Mouse (Mus musculus) WW6 (cell line): ENCODE measurements around the gene Spata32.

Experiments
- DNase-seq: peaks from one replicate; pipeline ENCODE4 v3.0.0-alpha.2; 2013; ENCODE audit warnings: low read depth, low spot score

Spata32 gene

DNA sequence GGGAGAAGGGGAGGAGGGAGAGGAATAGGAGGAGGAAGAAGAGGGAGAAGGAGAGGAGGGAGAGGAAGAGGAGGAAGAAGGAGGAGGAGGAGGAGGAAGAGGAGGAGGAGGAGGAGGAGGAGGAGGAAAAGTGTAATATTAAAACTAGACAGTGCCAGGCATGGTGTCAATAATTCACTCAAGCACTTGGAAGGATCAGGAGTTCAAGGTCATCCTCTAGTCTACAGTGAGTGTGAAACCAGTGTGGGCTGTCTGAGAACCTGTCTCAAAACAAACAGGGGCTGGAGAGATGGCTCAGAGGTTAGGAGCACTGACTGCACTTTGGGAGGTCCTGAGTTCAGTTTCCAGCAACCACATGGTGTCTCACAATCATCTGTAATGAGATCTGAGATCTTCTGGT, 15.9 kb downstream of the Spata32 start:
- DNase-seq = no peak

GRCm38 (mm10) chr11:103201664-103202063, 16.6 kb downstream of the Spata32 start:
- no peak for DNase-seq

GRCm38 (mm10) chr11:103198911-103199803, 19.1 kb downstream of the Spata32 start:
- no peak for DNase-seq

DNA sequence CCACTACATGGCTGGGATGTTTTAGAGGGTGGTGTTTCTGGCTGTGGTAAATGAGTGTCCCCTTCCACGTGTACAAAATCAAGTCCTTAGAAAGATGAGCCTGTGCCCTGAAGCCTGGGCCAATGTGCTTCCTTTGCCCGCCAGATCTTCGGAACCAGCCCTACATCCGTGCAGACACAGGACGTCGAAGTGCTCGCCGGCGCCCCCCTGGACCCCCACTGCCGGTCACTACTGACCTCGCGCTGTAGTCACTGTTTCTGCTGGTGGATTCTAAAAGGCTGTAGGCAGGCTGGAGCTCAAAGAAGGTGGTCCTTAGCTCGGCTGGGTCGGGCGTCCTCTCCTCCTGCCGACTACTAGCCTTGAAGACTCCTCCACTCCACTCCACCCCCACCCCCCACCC, 19.9 kb downstream of the Spata32 start:
- no peak for DNase-seq

GRCm38 (mm10) chr11:103197340-103197739, 20.9 kb downstream of the Spata32 start:
- no peak for DNase-seq

GRCm38 (mm10) chr11:103195656-103196055, 22.6 kb downstream of the Spata32 start:
- DNase-seq = no peak

- DNase-seq = no peak
Measured at GRCm38 (mm10) chr11:103195236-103195635, 23.0 kb downstream of the Spata32 start.

DNA sequence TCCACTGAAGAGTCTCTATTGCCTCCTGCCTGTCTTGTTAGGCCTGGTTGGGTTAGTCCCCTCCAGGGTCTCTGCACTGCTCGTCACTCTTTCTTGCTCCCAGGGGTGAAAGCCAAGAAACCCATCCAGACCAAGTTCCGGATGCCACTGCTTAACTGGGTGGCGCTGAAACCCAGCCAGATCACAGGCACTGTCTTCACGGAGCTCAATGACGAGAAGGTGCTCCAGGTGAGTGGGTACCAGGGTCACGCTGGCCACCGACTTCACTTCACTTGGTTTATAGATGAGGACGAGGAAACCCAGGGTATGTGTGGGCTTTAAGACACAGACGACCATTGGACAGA, 24.4 kb downstream of the Spata32 start:
- no peak for DNase-seq

GRCm38 (mm10) chr11:103192956-103193824, 25.0 kb downstream of the Spata32 start:
- no peak for DNase-seq

DNA sequence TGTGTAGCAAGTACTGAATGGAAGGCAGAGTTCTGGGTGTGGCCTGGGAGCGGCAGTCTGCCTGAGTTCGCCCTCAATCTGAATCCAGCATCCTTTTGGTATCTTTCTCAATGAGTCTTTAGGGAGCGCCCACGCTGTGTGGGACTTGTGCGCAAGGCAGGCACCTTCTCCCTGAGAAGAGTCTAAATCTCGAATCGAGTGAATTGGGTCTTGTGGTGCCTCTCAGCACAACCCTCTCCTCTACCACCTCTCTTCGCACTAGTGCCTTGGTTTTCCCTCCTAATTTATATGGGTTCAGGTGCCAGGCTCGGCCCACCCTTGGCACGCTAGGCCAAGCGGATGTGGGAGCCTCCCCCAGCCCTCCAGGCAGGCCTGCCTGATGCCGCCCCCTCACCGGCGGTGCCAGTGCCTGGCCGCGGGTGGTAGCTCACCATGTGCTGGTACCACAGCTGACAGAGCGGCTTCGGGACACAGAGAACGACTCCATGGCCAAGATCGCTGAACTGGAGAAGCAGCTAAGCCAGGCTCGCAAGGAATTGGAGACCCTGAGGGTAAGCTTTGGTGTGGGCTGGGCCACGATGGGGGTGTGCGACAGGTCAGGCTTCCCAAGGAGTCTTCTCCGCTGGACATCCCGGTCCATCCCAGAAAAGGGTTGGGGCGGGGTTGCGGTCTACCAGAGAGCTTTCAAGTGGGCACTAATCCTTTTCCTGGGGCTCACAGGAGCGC, 25.8 kb downstream of the Spata32 start:
- DNase-seq = no peak

GRCm38 (mm10) chr11:103184891-103185290, 33.3 kb downstream of the Spata32 start:
- DNase-seq = no peak

- no peak for DNase-seq
Measured at GRCm38 (mm10) chr11:103181911-103182310, 36.3 kb downstream of the Spata32 start.

DNA sequence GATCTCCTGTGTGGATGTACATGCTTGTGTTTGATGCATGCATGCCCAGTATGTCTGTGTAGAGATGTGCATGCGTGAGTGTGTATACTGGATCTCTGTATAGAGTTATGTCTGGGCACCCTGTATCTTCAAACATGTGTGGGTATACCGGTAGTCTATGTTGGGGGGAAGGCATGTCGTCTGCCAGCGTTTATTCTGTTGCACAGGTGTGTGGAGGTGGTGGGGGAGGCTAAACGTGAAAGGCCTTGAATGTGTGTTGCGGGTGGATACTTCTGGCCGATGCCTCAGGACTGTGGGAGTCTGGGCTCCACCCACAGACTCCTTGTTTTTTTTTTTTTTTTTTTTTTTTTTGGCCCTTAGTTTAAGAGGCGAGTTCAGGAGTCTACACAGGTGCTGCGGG, 36.9 kb downstream of the Spata32 start:
- no peak for DNase-seq

DNA sequence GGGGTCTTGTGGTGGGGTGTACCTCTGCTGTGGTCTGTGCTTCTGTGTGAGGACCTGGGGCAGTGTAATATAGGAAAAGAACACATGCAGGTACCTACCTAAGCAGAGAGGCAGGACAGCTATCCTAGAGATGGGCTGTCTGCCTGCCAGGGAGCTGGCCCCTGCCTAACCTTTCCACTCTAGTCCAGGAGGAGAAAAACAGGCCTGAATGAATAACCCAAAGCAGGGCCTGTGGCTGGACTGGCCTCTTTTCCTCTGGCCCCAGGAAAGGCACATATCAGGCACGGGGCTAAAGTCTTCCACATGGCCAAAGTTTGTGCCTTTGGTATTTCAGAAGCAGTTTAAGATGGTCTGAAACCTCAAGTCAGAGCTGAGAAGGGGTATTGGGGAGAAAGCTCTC, 37.8 kb downstream of the Spata32 start:
- DNase-seq = no peak

GRCm38 (mm10) chr11:103178748-103179147, 39.5 kb downstream of the Spata32 start:
- no peak for DNase-seq

DNA sequence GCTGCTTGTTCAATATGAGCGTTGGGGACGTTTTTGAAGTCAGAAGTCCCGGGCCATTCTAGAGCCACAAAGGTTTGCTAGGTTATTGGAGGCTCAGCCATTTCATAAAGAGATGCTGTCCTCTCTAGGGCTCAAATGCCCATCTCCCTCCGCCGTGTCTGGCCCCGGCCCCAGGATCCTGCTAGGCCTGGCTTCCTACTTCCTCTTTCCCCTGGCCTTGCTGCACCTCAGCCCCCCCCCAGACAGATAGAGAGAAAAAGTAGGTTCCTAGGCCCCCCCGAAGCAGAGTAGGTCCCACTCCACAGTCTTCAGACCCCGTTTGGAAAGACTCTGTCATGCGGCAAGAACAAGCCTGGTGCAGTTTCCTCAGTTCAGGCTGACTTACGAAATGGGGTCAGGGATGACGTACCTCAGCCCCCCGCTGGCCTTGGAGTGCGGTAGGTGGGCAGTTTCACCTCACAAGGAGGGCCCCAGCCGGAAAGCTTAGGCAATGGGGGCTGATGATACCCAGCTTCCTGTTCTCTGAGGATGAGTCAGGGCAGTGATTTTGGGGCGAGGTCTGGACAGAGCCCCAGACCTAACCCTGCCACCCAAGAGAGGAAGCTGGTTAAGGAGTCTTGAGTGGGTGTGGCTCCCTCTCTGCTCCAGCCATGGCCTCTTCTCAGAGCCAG, 40.3 kb downstream of the Spata32 start:
- DNase-seq = no peak

- DNase-seq = no peak
Measured at GRCm38 (mm10) chr11:103177216-103177615, 41.0 kb downstream of the Spata32 start.

- DNase-seq = no peak
Measured at GRCm38 (mm10) chr11:103176510-103176909, 41.7 kb downstream of the Spata32 start.

GRCm38 (mm10) chr11:103175688-103176442, 42.4 kb downstream of the Spata32 start:
- DNase-seq = no peak

DNA sequence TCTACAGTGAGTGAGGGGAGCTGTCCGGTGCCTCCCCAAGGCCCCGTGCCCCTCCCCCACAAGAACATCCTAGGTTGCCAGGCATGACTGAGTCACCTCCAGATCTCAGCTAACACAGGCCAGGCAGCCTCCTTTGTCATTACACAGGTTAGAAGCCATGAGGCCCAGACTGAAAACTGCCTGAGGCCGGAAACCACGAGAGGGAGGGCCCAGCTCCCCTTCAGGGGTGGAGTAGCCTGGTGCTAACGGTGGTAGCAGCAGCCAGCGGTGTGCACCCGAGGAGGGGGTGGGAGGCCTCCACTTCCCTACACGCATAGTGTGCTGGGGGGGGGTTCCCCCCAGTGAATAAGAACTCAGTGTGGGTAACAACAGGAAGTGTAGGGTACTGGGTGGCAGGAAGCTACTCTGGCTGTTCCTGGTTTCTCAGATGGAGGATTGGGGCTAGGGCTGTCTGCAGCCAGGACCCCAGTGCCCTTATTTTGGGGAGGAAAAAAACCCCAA, 43.3 kb downstream of the Spata32 start:
- DNase-seq = no peak
